Mouse (Mus musculus): ENCODE measurements around the gene Rack1.

DNA sequence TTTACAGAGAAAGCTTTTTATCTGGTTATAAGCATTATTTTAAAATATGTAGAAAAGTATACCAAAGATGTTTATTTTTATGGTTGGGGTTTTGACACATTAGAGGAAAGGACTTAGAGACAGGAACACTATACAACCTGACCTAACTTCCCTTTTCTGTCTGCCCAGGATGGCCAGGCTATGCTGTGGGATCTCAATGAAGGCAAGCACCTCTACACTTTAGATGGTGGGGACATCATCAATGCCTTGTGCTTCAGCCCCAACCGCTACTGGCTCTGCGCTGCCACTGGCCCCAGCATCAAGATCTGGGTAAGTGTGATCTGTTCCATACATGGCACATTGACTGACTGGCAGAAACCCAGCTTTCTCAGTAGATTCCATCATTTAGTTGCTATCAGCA is 3.9 kb downstream of the Rack1 start:
- TF ChIP-seq CTCF (IDR thresholded peaks at IDR 0.05; ENCODE audit: control insufficient read depth, insufficient read depth, low read length) (no peak), POLR2A (IDR thresholded peaks at IDR 0.05; ENCODE audit: borderline replicate concordance, control insufficient read depth, low read depth, low read length) (no peak)

Measured in bone marrow, adult 2 months (tissue).